Mouse (Mus musculus): ENCODE results near the gene Zbed3. TPM values are rescaled to one million over a fixed set of nuclear protein-coding genes. Genes with fewer than 3 reads are reported as not detected.

Zbed3 gene
- polyA plus RNA-seq, 1 experiment from 2014 or later = 60.5 TPM

GRCm38 (mm10) chr13:95326611-95327344, 3.4 kb downstream of the Zbed3 start:
- peak overlapping the region; percentile 94 for H3K9ac ChIP-seq (replicated peaks; ENCODE audit: low read depth, low read length)
- no peaks in the 10 kb centered on the region for H3K27me3 ChIP-seq (ENCODE audit: control insufficient read depth, insufficient read depth, low read length)
- no peak for ATAC-seq (ENCODE audit: insufficient number of reproducible peaks, insufficient read depth, low FRiP score, low read depth)
- H3K4me3 ChIP-seq (ENCODE audit: low read depth, low read length) = peak overlapping the region; percentile 95
- no peaks in the 10 kb centered on the region for H3K36me3 ChIP-seq (ENCODE audit: control insufficient read depth, insufficient read depth, low read length)
- no peaks in the 10 kb centered on the region for H3K9me3 ChIP-seq (ENCODE audit: control insufficient read depth, low read depth, low read length)
- H3K4me2 ChIP-seq (replicated peaks; ENCODE audit: low read depth, low read length) = peak overlapping the region; percentile 93
- WGBS = 8% methylated on average over 21 of the region's 21 CpGs
- peaks cover 8% of the 10 kb centered on the region; the same call in 1 of the 2 replicates for H3K4me1 ChIP-seq (ENCODE audit: control insufficient read depth, insufficient read depth, low read length)
- peak overlapping the region; percentile 99; the same call in 1 of the 2 replicates for H3K27ac ChIP-seq (ENCODE audit: low read length)

- Histone ChIP-seq H3K27me3 (ENCODE audit: control insufficient read depth, insufficient read depth, low read length) (no peaks in the 10 kb centered on the region), H3K9ac (replicated peaks; ENCODE audit: low read depth, low read length) (peak overlapping the region; percentile 94), H3K9me3 (ENCODE audit: control insufficient read depth, low read depth, low read length) (no peaks in the 10 kb centered on the region), H3K4me3 (ENCODE audit: low read depth, low read length) (peak overlapping the region; percentile 95), H3K4me1 (ENCODE audit: control insufficient read depth, insufficient read depth, low read length) (peaks cover 8% of the 10 kb centered on the region; the same call in 1 of the 2 replicates), H3K36me3 (ENCODE audit: control insufficient read depth, insufficient read depth, low read length) (no peaks in the 10 kb centered on the region), H3K4me2 (replicated peaks; ENCODE audit: low read depth, low read length) (peak overlapping the region; percentile 93), H3K27ac (ENCODE audit: low read length) (peak overlapping the region; percentile 36; the same call in 1 of the 2 replicates)
- 2% methylated on average over 5 of the region's 5 CpGs for WGBS
- ATAC-seq (ENCODE audit: insufficient number of reproducible peaks, insufficient read depth, low FRiP score, low read depth) = no peak
These were observed 3.9 kb downstream of the Zbed3 start for GRCm38 (mm10) chr13:95327345-95327741.

DNA sequence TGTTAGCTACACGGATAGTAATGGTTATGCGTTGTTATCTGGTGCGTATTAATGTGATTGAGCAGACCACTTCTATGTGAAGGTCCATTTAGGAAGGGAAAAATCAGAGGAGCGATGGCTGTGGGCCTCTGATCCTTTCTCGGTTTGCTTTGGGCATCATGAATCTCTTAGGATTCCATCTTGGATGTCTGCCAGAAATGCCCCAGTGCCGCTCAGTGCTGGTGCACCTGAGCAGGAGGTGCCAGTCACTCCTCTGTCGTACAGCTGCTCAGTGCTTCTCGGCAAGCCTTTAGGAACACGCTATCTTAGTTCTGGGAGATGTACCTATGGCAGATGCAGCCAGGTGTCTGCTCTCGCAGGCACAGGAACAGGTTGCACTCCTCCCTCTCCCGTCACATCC, 5.4 kb downstream of the Zbed3 start:
- no peaks in the 10 kb centered on the region for H3K9me3 ChIP-seq (ENCODE audit: control insufficient read depth, low read depth, low read length)
- H3K4me3 ChIP-seq (ENCODE audit: low read depth, low read length) = no peak overlapping the region
- ATAC-seq (ENCODE audit: insufficient number of reproducible peaks, insufficient read depth, low FRiP score, low read depth) = no peak
- peaks cover 8% of the 10 kb centered on the region; the same call in 1 of the 2 replicates for H3K4me1 ChIP-seq (ENCODE audit: control insufficient read depth, insufficient read depth, low read length)
- H3K27ac ChIP-seq (ENCODE audit: low read length) = no peak overlapping the region
- no peaks in the 10 kb centered on the region for H3K36me3 ChIP-seq (ENCODE audit: control insufficient read depth, insufficient read depth, low read length)
- H3K27me3 ChIP-seq (ENCODE audit: control insufficient read depth, insufficient read depth, low read length) = no peaks in the 10 kb centered on the region
- no peak overlapping the region for H3K9ac ChIP-seq (replicated peaks; ENCODE audit: low read depth, low read length)
- WGBS = 72% methylated on average over 11 of the region's 11 CpGs
- H3K4me2 ChIP-seq (replicated peaks; ENCODE audit: low read depth, low read length) = no peak overlapping the region

DNA sequence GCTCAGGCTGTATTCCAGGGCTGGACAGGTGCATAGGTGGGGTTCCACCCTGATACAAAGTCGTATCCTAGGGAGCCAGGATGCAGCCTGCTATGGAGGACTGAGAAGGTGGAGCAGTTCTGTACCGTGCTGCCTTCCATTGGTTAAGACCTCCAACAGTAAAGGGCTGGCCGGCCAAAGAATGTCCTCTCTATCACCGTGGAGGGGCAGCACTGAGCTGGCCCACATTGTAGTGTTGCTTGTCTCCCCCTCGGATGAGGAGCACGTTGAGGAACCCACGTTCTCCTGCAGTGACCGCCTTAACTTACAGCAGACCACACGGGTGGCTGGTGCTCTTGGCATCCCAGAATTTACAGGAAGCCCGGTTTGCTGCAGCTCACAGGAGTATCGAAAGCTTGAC, 7.1 kb downstream of the Zbed3 start:
- H3K36me3 ChIP-seq (ENCODE audit: control insufficient read depth, insufficient read depth, low read length) = 0 out of 2 replicates have a peak, but pooled peaks cover 3% of the 10 kb centered on the region
- 53% methylated on average over 11 of the region's 11 CpGs for WGBS
- no peak overlapping the region for H3K9ac ChIP-seq (replicated peaks; ENCODE audit: low read depth, low read length)
- H3K4me1 ChIP-seq (ENCODE audit: control insufficient read depth, insufficient read depth, low read length) = peaks cover 8% of the 10 kb centered on the region; the same call in 1 of the 2 replicates
- H3K9me3 ChIP-seq (ENCODE audit: control insufficient read depth, low read depth, low read length) = no peaks in the 10 kb centered on the region
- ATAC-seq (ENCODE audit: insufficient number of reproducible peaks, insufficient read depth, low FRiP score, low read depth) = no peak
- H3K4me2 ChIP-seq (replicated peaks; ENCODE audit: low read depth, low read length) = no peak overlapping the region
- no peak overlapping the region for H3K27ac ChIP-seq (ENCODE audit: low read length)
- no peak overlapping the region for H3K4me3 ChIP-seq (ENCODE audit: low read depth, low read length)
- H3K27me3 ChIP-seq (ENCODE audit: control insufficient read depth, insufficient read depth, low read length) = no peaks in the 10 kb centered on the region

- no peaks in the 10 kb centered on the region for H3K27me3 ChIP-seq (ENCODE audit: control insufficient read depth, insufficient read depth, low read length)
- 73% methylated on average over 11 of the region's 11 CpGs for WGBS
- ATAC-seq (ENCODE audit: insufficient number of reproducible peaks, insufficient read depth, low FRiP score, low read depth) = 0 out of 2 replicates have a peak, but pooled peaks have one; percentile 38
These were observed 8.9 kb downstream of the Zbed3 start for GRCm38 (mm10) chr13:95332086-95332899.

GRCm38 (mm10) chr13:95336122-95336677, 12.8 kb downstream of the Zbed3 start:
- Histone ChIP-seq H3K36me3 (ENCODE audit: control insufficient read depth, insufficient read depth, low read length) (peaks cover 37% of the 10 kb centered on the region), H3K27me3 (ENCODE audit: control insufficient read depth, insufficient read depth, low read length) (no peaks in the 10 kb centered on the region), H3K9ac (replicated peaks; ENCODE audit: low read depth, low read length) (no peak overlapping the region), H3K4me2 (replicated peaks; ENCODE audit: low read depth, low read length) (no peak overlapping the region), H3K4me3 (ENCODE audit: low read depth, low read length) (no peak overlapping the region), H3K27ac (ENCODE audit: low read length) (no peak overlapping the region), H3K9me3 (ENCODE audit: control insufficient read depth, low read depth, low read length) (no peaks in the 10 kb centered on the region), H3K4me1 (ENCODE audit: control insufficient read depth, insufficient read depth, low read length) (no peaks in the 10 kb centered on the region)
- WGBS = 83% methylated on average over 40 of the region's 40 CpGs
- ATAC-seq (ENCODE audit: insufficient number of reproducible peaks, insufficient read depth, low FRiP score, low read depth) = no peak

More at GRCm38 (mm10) chr13:95332086-95332899, 8.9 kb downstream of the Zbed3 start:
- Histone ChIP-seq H3K9me3 (ENCODE audit: control insufficient read depth, low read depth, low read length) (no peaks in the 10 kb centered on the region), H3K27ac (ENCODE audit: low read length) (peak overlapping the region; percentile 12; the same call in 1 of the 2 replicates), H3K9ac (replicated peaks; ENCODE audit: low read depth, low read length) (no peak overlapping the region), H3K4me1 (ENCODE audit: control insufficient read depth, insufficient read depth, low read length) (peaks cover 4% of the 10 kb centered on the region; the same call in 1 of the 2 replicates), H3K36me3 (ENCODE audit: control insufficient read depth, insufficient read depth, low read length) (peaks cover 14% of the 10 kb centered on the region; the same call in 1 of the 2 replicates), H3K4me3 (ENCODE audit: low read depth, low read length) (no peak overlapping the region), H3K4me2 (replicated peaks; ENCODE audit: low read depth, low read length) (no peak overlapping the region)

- H3K36me3 ChIP-seq (ENCODE audit: control insufficient read depth, insufficient read depth, low read length) = peaks cover 15% of the 10 kb centered on the region
- WGBS = 85% methylated on average over 8 of the region's 8 CpGs
- no peaks in the 10 kb centered on the region for H3K9me3 ChIP-seq (ENCODE audit: control insufficient read depth, low read depth, low read length)
- H3K4me3 ChIP-seq (ENCODE audit: low read depth, low read length) = no peak overlapping the region
- H3K4me2 ChIP-seq (replicated peaks; ENCODE audit: low read depth, low read length) = no peak overlapping the region
- H3K4me1 ChIP-seq (ENCODE audit: control insufficient read depth, insufficient read depth, low read length) = no peaks in the 10 kb centered on the region
- no peak for ATAC-seq (ENCODE audit: insufficient number of reproducible peaks, insufficient read depth, low FRiP score, low read depth)
- no peak overlapping the region for H3K27ac ChIP-seq (ENCODE audit: low read length)
- H3K27me3 ChIP-seq (ENCODE audit: control insufficient read depth, insufficient read depth, low read length) = no peaks in the 10 kb centered on the region
- no peak overlapping the region for H3K9ac ChIP-seq (replicated peaks; ENCODE audit: low read depth, low read length)
These were observed 20.1 kb downstream of the Zbed3 start for GRCm38 (mm10) chr13:95343470-95343869.

- WGBS = 61% methylated on average over 6 of the region's 6 CpGs
- Histone ChIP-seq H3K27ac (ENCODE audit: low read length) (no peak overlapping the region), H3K36me3 (ENCODE audit: control insufficient read depth, insufficient read depth, low read length) (0 out of 2 replicates have a peak, but pooled peaks cover 3% of the 10 kb centered on the region)
These were observed 22.5 kb downstream of the Zbed3 start for GRCm38 (mm10) chr13:95345869-95346268.

More at GRCm38 (mm10) chr13:95345869-95346268, 22.5 kb downstream of the Zbed3 start:
- Histone ChIP-seq H3K4me3 (ENCODE audit: low read depth, low read length) (no peak overlapping the region), H3K9me3 (ENCODE audit: control insufficient read depth, low read depth, low read length) (no peaks in the 10 kb centered on the region), H3K27me3 (ENCODE audit: control insufficient read depth, insufficient read depth, low read length) (no peaks in the 10 kb centered on the region), H3K4me2 (replicated peaks; ENCODE audit: low read depth, low read length) (no peak overlapping the region), H3K9ac (replicated peaks; ENCODE audit: low read depth, low read length) (no peak overlapping the region), H3K4me1 (ENCODE audit: control insufficient read depth, insufficient read depth, low read length) (no peaks in the 10 kb centered on the region)
- no peak for ATAC-seq (ENCODE audit: insufficient number of reproducible peaks, insufficient read depth, low FRiP score, low read depth)
